Mouse (Mus musculus) heart, postnatal 0 days (tissue): ENCODE data around the gene Hist1h2bf.

Experiments
- CTCF ChIP-seq: IDR thresholded peaks from 2 replicates; pipeline ENCODE4 v1.5.1; 2016; ENCODE audit warnings: antibody characterized with exemption, control low read depth, low read depth
- EP300 ChIP-seq: IDR thresholded peaks from 2 replicates; pipeline ENCODE4 v1.6.1; 2016; ENCODE audit warnings: antibody characterized with exemption, low read depth

DNA sequence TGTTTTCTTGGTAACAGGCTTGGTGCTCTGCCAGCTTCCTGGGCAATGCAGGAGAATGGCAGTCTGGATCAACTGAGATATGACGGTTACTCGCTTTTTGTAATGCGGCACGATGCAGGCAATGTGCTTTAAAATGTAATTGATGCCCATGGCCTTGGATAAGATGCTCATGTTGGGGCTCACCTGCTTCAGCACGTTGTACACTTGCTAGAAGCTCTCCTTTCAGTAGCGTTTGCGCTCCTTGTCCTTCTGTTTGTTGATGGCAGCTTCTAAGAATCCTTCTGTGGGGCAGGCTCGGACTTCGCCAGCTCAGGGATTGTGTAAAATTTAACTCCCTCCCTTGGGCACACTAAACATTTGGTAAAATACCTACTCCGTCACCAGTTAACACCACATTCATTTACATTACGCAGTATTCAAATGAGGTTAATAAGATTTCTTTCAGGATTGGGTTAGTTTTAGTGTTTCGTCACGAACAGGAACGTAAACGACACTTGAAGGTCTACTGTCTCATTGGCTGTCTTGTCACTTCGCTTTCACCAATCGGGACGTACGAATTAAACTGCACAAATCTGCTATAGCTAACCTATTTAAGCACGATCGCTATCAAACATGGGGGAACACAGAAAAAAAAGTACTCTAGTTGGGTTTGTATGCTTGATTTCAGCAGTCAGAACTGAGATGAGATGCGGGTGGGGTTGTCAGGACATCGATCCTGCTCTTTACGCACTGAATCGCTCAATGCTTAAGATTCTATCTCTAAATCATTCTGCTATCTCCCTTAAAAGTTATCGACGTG, 46.9 kb upstream of the Hist1h2bf start, which contains the start of gene Hist1h2be:
- TF ChIP-seq EP300 (no peak), CTCF (no peak)
